Mouse (Mus musculus) G1E (cell line): ENCODE measurements around the gene Hoxb8.

Experiments used
- CTCF ChIP-seq: IDR thresholded peaks from 2 replicates; pipeline ENCODE4 v1.5.1; 2012; ENCODE audit warnings: low read depth, low read length, inconsistent platforms, mixed read lengths
- GATA1 ChIP-seq: IDR thresholded peaks from 2 replicates; pipeline ENCODE4 v1.6.1; 2012; ENCODE audit warnings: borderline replicate concordance, low read length, inconsistent platforms, mixed read lengths
- GATA2 ChIP-seq: IDR thresholded peaks from 2 replicates; pipeline ENCODE4 v1.6.1; 2012; ENCODE audit warnings: low read depth, low read length, inconsistent platforms, borderline replicate concordance
- POLR2AphosphoS5 ChIP-seq: IDR thresholded peaks from 2 replicates; pipeline ENCODE4 v1.6.1; 2012; ENCODE audit warnings: low read depth, low read length, inconsistent platforms; ENCODE audit not compliant: insufficient replicate concordance
- TAL1 ChIP-seq: conservative IDR thresholded peaks from 2 replicates; pipeline ENCODE4 v1.6.1; 2012; ENCODE audit warnings: low read depth, low read length, inconsistent platforms, mixed read lengths

- no peak for TF ChIP-seq CTCF
- no peak for TF ChIP-seq GATA1
- no peak for TF ChIP-seq POLR2AphosphoS5
- no peak for TF ChIP-seq GATA2
- no peak for TF ChIP-seq TAL1
These were observed 25.2 kb downstream of the Hoxb8 start for GRCm38 (mm10) chr11:96306908-96307269.
